Mouse (Mus musculus): ENCODE data around the gene Cd99l2.
A peak's percentile ranks its signal among the peaks of the same experiment; 100 is the strongest.
"Not testable (repeated sequence)": the region's sequence is repeated elsewhere in the genome, so short reads cannot be mapped to it uniquely, and the experiment has no call there.

The Cd99l2 gene

GRCm38 (mm10) chrX:71492634-71493278 lies at the start of gene Cd99l2:
TSS of gene Cd99l2 (minus strand) at chrX:71492849.
- DNase-seq (ENCODE audit: low spot score in 2 of 2), result peak; percentile 76 to 85

GRCm38 (mm10) chrX:71540821-71541510 lies 48.3 kb upstream of the Cd99l2 start:
- DNase-seq (ENCODE audit: low spot score in 2 of 2), result peak in 1 of 2 experiments; percentile 40

GRCm38 (mm10) chrX:71537791-71538190 lies 45.1 kb upstream of the Cd99l2 start:
- no peak for DNase-seq (ENCODE audit: low spot score in 2 of 2)

GRCm38 (mm10) chrX:71534102-71534501 lies 41.5 kb upstream of the Cd99l2 start:
- no peak for DNase-seq (ENCODE audit: low spot score in 2 of 2)

- no peak for DNase-seq (ENCODE audit: low spot score in 2 of 2)
These were observed 40.0 kb upstream of the Cd99l2 start for GRCm38 (mm10) chrX:71532635-71533034.

- DNase-seq (ENCODE audit: low spot score in 2 of 2), result no peak
These were observed 36.0 kb upstream of the Cd99l2 start for GRCm38 (mm10) chrX:71528646-71529045.

GRCm38 (mm10) chrX:71528150-71528549 lies 35.5 kb upstream of the Cd99l2 start:
- DNase-seq (ENCODE audit: low spot score in 2 of 2), result no peak

GRCm38 (mm10) chrX:71527461-71527860 lies 34.8 kb upstream of the Cd99l2 start:
- no peak for DNase-seq (ENCODE audit: low spot score in 2 of 2)

GRCm38 (mm10) chrX:71525593-71526299 lies 33.1 kb upstream of the Cd99l2 start:
- DNase-seq (ENCODE audit: low spot score in 2 of 2), result no peak

- DNase-seq (ENCODE audit: low spot score in 2 of 2), result no peak
These were observed 31.7 kb upstream of the Cd99l2 start for GRCm38 (mm10) chrX:71524310-71524709.

- DNase-seq (ENCODE audit: low spot score in 2 of 2), result no peak
These were observed 30.2 kb upstream of the Cd99l2 start for GRCm38 (mm10) chrX:71522889-71523288.

GRCm38 (mm10) chrX:71519252-71519651 lies 26.6 kb upstream of the Cd99l2 start:
- DNase-seq (ENCODE audit: low spot score in 2 of 2), result no peak

- not testable (repeated sequence) for DNase-seq (ENCODE audit: low spot score in 2 of 2)
These were observed 13.9 kb upstream of the Cd99l2 start for GRCm38 (mm10) chrX:71506591-71506990.

- peak; percentile 8 to 31 for DNase-seq (ENCODE audit: low spot score in 2 of 2)
These were observed 619 bp upstream of the Cd99l2 start for GRCm38 (mm10) chrX:71493279-71493656.

- DNase-seq (ENCODE audit: low spot score in 2 of 2), result no peak
These were observed 567 bp downstream of the Cd99l2 start for GRCm38 (mm10) chrX:71491931-71492633.

- DNase-seq (ENCODE audit: low spot score in 2 of 2), result no peak
These were observed 3.3 kb downstream of the Cd99l2 start for GRCm38 (mm10) chrX:71489353-71489752.

GRCm38 (mm10) chrX:71482244-71482643 lies 10.4 kb downstream of the Cd99l2 start:
- DNase-seq (ENCODE audit: low spot score in 2 of 2), result no peak

- no peak for DNase-seq (ENCODE audit: low spot score in 2 of 2)
These were observed 16.7 kb downstream of the Cd99l2 start for GRCm38 (mm10) chrX:71475992-71476391.

GRCm38 (mm10) chrX:71475497-71475896 lies 17.2 kb downstream of the Cd99l2 start:
- no peak for DNase-seq (ENCODE audit: low spot score in 2 of 2)

- DNase-seq (ENCODE audit: low spot score in 2 of 2), result no peak
These were observed 17.6 kb downstream of the Cd99l2 start for GRCm38 (mm10) chrX:71475084-71475483.

GRCm38 (mm10) chrX:71474296-71474956 lies 18.2 kb downstream of the Cd99l2 start:
- DNase-seq (ENCODE audit: low spot score in 2 of 2), result no peak
